Mouse (Mus musculus): Measurements from ENCODE around the gene Tmem136. TPM values are rescaled to one million over a fixed set of nuclear protein-coding genes. Genes with fewer than 3 reads are reported as not detected.
A peak's percentile ranks its signal among the peaks of the same experiment; 100 is the strongest.
"Not testable (repeated sequence)": the region's sequence is repeated elsewhere in the genome, so short reads cannot be mapped to it uniquely, and the experiment has no call there.

Gene Tmem136
- 12.2 TPM in 1 of 2 replicates, not detected in the other for total RNA-seq (2015; ENCODE audit: low replicate concordance)
- total RNA-seq (2017; ENCODE audit: low replicate concordance), result 0.77 TPM in 1 of 2 replicates, not detected in the other

- ATAC-seq (replicated peaks; ENCODE audit: low FRiP score, poor library complexity, severe bottlenecking), result peak; percentile 96
These were observed at the start of gene Tmem136 for GRCm38 (mm10) chr9:43116134-43116996. Tmem136 (minus strand) TSS chr9:43116570.

GRCm38 (mm10) chr9:43155960-43156359 is 39.6 kb upstream of the Tmem136 start:
- ATAC-seq (replicated peaks; ENCODE audit: low FRiP score, poor library complexity, severe bottlenecking), result no peak

- no peak for ATAC-seq (replicated peaks; ENCODE audit: low FRiP score, poor library complexity, severe bottlenecking)
These were observed 35.4 kb upstream of the Tmem136 start for GRCm38 (mm10) chr9:43151779-43152178.

DNA sequence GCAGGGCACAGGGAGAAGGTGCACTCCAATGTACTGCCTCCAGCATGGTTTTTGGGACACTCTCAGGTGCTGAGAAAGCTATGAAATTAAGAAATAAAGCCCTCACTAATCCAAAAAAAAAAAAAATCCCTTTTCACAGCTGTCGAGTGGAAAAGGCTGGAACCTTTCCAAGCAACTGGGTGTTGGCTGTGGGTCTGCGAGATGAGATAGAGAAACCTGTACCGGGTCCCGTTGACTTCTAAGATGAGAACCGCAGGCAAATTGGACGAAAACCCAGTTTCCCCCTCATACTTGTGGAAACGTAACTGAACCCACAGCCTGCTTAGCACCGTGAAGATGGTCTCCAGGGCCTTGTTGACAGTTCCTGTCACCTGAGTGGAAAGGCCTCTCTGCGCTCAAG is 34.6 kb upstream of the Tmem136 start:
- no peak for ATAC-seq (replicated peaks; ENCODE audit: low FRiP score, poor library complexity, severe bottlenecking)

GRCm38 (mm10) chr9:43150075-43150474 is 33.7 kb upstream of the Tmem136 start:
- 0 out of 2 replicates have a peak, but pooled peaks have one; percentile 51 for ATAC-seq (replicated peaks; ENCODE audit: low FRiP score, poor library complexity, severe bottlenecking)

DNA sequence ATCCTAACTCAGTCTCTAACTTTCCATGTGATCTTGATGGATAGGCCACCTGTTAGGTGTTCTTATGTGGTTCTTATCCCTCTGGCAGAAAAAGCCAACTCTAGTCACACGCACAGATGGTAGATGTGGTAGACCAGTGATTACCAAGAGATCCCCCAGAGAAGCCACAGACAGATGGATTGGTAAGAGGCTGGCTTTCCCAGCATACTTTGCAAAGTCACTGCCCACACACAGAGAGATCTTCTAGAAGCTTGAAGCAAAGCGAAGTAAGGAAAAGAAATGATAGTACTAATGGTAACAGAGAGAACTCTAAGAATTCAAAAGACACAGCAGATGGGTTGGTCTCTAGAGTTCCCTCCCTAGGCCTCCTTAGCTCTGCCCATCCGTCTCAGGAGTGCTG is 33.1 kb upstream of the Tmem136 start:
- no peak for ATAC-seq (replicated peaks; ENCODE audit: low FRiP score, poor library complexity, severe bottlenecking)

DNA sequence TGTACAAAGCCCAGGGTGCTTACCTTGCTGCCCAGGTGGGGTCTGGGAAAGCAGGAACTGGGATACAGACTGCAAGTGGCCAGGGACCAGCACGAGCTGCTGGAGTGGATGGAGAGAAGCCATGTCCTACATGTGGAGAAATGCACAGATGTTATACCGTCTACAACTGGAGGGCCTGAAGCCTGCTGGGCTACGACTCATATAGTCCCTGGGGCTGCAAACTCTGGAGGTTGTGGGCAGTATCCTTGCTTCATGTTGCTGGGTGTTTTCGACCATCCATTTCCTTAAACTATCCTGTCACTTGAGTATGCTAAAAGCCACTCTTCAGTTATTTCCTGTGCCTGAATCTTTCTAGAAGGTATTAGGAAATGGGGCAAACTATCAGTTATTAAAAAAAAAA is 28.8 kb upstream of the Tmem136 start:
- no peak for ATAC-seq (replicated peaks; ENCODE audit: low FRiP score, poor library complexity, severe bottlenecking)

GRCm38 (mm10) chr9:43144206-43144810 is 27.9 kb upstream of the Tmem136 start:
- no peak for ATAC-seq (replicated peaks; ENCODE audit: low FRiP score, poor library complexity, severe bottlenecking)

- ATAC-seq (replicated peaks; ENCODE audit: low FRiP score, poor library complexity, severe bottlenecking), result peak; percentile 74
These were observed 25.5 kb upstream of the Tmem136 start for GRCm38 (mm10) chr9:43141839-43142238.

DNA sequence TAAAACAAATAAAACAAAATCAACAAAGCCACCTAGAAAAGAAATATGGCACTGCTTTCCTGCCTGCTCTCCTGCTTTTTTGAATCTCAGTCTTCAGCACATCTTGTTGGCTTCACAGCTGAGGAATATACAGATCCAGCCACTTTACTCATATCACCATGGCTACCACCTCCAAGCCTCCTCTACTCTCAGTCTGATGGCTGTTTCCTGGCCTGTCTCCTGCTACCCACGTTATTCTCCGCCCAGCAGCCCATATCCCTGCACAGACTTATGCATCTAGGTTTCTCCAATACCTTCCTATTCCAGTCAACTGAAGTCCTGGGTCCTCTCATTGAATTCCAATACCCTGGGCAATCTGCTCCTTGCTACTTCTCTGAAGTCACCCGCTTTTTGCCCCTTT is 17.2 kb upstream of the Tmem136 start:
- no peak for ATAC-seq (replicated peaks; ENCODE audit: low FRiP score, poor library complexity, severe bottlenecking)

DNA sequence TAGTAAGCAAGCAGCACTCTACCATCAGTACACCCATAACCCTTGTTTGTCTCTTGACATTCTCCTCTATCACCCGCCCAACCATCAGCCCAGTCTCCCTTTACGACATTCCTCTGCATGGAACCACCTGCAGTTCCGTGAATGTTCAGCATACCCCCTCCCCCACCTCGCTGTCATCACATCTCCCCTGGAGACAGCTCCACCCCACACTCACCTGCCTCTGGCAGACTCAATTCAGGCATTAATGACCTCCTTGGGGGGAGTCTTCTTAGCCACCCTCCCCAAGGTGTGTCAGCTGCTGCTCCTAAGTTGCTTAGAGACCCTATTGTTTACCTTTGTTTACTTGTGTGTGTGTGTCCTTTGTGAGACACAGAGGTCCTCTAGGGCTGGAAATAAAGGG is 16.0 kb upstream of the Tmem136 start:
- no peak for ATAC-seq (replicated peaks; ENCODE audit: low FRiP score, poor library complexity, severe bottlenecking)

DNA sequence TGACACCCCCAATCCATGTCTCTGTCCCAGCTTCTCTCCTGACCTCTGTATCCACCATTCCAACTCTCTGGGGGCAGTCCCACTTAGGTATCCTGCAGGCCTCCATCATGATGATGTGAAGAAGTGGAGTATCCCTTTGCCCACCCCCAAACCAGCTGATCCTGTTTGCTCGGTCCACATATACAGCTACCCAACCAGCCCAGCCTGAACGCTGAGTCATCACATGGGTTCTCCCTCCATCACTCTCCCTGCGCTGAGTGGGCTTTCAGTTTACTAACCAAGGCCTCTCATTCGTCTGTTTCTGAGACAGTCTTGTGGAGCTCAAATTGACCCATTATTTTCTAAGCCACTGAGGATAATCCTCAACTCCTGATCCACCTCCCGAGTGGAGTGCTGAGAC is 15.6 kb upstream of the Tmem136 start:
- ATAC-seq (replicated peaks; ENCODE audit: low FRiP score, poor library complexity, severe bottlenecking), result no peak

GRCm38 (mm10) chr9:43130684-43131083 is 14.3 kb upstream of the Tmem136 start:
- 0 out of 2 replicates have a peak, but pooled peaks have one; percentile 48 for ATAC-seq (replicated peaks; ENCODE audit: low FRiP score, poor library complexity, severe bottlenecking)

DNA sequence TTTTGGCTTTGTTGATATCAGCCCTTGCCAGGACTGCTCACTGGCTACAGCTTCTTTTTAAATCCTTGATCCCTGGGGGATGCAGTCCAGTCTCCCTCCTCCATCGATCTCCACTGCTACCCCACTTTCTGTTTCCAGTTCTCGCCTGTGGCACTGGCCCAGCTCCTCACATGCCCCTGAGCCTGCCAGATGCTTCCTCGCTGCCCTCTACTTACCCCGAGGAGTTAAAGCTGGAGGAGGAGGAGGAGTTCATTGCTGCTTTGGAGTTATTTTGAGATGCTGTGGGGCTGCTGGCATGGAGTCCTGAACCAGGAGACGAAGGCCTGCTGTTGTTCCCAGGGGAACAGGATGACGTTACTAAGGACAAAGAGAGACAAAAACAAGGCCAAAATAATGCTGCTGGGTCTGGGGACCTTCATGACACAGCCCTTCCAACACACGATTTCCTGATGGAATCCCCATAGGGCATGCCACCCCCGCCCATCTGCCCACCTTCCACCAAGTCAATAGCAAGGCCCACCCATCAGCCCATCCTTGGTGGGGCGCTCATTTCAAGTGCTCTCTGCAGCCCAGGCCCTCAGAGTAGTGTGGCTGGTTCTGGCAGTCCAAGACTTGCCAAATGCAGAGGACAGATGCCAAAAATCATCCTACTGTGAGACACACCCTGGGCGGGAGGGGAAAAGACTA is 10.9 kb upstream of the Tmem136 start:
- ATAC-seq (replicated peaks; ENCODE audit: low FRiP score, poor library complexity, severe bottlenecking), result no peak

GRCm38 (mm10) chr9:43122379-43122778 is 6.0 kb upstream of the Tmem136 start:
- ATAC-seq (replicated peaks; ENCODE audit: low FRiP score, poor library complexity, severe bottlenecking), result no peak

DNA sequence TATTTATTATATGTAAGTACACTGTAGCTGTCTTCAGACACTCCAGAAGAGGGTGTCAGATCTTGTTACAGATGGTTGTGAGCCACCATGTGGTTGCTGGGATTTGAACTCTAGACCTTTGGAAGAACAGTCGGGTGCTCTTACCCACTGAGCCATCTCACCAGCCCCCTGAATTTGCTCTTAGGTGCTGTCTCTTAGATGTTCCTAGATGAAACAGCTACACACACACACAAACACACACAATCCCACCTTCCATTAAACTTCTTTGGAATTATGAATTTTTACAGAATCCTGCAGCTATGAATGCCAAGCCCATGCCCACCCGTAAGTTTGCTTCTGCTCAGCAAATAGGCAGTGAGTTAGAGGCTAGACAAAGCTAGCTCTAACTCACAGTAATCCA is 5.6 kb upstream of the Tmem136 start:
- ATAC-seq (replicated peaks; ENCODE audit: low FRiP score, poor library complexity, severe bottlenecking), result not testable (repeated sequence)

DNA sequence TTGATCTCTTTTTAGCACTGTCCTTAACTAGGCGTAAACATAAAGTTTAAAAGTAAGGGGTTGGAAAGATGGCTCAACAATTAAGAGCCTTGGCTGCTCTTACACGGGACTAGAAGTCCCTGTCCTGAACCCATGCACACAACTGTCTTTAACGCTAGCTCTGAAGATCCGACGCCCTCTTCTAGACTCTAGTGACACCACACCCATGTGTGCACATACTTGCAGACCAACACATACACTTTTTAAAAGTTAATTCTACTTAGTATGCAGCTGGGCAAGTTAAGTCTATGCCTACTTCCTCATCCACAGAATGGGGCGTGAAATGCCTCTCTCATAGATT is 597 bp upstream of the Tmem136 start:
- peak; percentile 57; the same call in 1 of the 2 replicates for ATAC-seq (replicated peaks; ENCODE audit: low FRiP score, poor library complexity, severe bottlenecking)

DNA sequence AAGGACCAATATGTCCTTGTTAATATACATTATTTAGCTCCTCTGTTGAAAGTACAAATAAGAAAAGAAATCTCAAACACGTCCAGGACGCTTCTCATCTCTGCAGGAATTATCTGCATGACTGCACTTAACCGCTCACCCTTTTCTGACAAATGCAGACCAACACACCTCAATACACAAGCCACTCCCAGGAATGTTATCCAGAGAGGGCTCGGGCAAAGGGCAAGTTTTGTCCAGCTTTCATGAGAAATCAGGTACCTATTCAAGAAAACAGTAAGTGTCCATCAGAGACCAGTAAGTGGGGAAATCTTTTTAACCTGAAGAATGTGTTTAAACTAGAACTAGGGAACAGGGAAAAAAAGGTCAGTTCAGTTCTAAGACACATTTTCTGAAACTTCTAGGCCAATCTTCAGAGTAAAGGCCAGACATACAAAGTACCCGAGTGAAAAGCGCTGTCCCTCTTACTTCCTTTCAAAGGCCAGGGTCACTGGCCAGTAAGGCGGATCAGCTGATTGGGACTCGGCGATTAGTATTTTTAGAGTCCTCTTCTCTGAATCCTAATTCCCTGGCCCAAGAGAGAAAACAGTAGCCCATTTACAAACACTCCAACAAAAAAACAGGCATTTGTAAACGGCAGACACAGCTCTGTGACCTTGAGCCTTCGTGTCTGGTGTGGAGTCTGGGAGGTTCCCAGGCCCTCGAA is 788 bp downstream of the Tmem136 start:
- ATAC-seq (replicated peaks; ENCODE audit: low FRiP score, poor library complexity, severe bottlenecking), result peak; percentile 22; the same call in 1 of the 2 replicates

GRCm38 (mm10) chr9:43114833-43115232 is 1.5 kb downstream of the Tmem136 start:
- ATAC-seq (replicated peaks; ENCODE audit: low FRiP score, poor library complexity, severe bottlenecking), result no peak

Data from erythroid progenitor cell, adult 5-6 weeks (primary cell).